Mouse (Mus musculus): ENCODE results near the gene Agap1.

The Agap1 gene

DNA sequence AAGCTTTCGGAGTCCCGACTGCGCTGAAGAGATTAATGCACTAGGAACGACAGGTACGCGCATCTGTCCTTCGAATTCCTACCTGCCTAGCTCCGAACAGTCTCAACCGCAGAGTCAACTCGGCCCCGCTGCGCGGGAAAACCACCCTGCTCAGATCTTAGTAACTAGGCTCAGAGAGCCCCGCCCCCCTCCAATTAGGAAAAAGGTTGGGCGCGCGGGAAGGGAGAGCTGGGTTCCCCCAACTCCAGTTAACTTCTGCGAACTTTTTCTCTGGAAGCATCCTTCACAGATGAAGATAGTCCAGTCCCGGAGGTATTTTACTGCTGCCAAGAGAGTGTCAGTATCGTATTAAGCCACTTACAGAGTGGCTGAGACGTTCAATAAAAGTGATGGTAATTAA, 479.2 kb downstream of the Agap1 start:
- DNase-seq (ENCODE audit: low spot score) = peak; percentile 23

DNA sequence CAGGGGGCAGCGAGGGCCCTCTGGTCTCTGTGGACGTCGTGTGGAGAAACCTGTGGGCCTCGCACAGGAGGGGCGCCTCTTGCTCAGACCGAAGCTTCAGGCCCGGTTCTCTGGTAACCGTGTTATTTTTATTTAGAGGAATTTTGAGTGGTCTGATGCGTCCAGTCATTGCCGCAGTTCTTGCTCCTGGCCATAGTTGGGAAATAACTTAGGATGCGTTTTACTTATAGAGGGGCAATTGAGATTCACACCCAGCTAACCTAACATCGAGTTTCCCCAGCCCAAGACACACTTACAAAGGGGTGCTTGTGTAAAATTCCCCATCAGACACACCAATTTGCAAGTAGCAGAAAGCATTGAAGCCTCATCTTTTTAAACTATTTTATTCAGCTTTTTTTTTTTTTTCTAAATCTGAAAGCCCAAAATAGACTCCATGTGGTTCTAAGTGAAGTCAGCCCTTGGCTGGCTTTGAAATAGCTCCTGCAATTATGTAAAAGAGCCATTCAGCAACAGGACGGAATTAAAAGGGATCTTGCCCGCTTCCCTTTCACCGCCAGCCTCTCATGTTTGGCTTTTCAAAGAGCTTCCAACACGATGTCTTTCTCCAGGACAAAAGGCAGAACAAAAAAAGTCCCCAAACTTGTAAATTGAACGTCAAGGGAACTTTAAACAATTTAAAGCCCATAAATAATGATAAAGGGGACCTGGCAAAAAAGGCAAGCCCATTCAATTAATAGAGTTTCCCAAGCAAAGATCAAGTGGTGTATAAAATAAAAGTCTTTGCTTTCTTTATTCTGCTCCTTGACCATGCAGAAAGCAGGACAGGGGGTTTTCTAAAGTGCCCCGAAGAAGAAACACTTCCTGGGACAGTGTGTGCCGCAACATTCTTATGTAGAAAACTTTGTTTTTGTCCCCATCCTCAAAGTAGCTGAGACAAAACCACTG, 480.0 kb downstream of the Agap1 start:
- DNase-seq (ENCODE audit: low spot score) = peak; percentile 68

- peak; percentile 51 for DNase-seq (ENCODE audit: low spot score)
Observed at GRCm38 (mm10) chr1:89935493-89936348, 481.1 kb downstream of the Agap1 start.

GRCm38 (mm10) chr1:89938884-89939595, 484.4 kb downstream of the Agap1 start:
- peak; percentile 51 for DNase-seq (ENCODE audit: low spot score)

DNA sequence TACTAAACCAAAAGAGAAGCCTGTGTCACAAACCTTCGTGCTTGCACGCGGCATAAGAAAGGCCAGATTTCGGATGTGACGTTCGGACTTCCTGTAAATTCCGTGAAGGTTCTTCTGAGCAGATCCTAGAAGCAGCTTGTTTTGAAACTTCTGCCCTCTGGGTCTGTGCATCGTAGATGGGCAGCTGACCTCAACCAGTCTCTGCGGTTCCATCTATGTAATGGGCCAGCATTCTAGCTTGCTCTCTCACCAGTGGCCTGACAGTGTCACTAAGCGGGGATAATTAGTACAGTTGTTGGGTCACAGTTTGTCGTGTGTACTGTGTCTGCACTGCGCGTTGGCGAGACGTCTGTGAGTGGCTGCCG, 485.0 kb downstream of the Agap1 start:
- DNase-seq (ENCODE audit: low spot score) = no peak

- DNase-seq (ENCODE audit: low spot score) = peak; percentile 94
Observed at GRCm38 (mm10) chr1:89939981-89940726, 485.5 kb downstream of the Agap1 start.

GRCm38 (mm10) chr1:89940961-89941524, 486.4 kb downstream of the Agap1 start:
- DNase-seq (ENCODE audit: low spot score) = no peak

GRCm38 (mm10) chr1:89941701-89942381, 487.2 kb downstream of the Agap1 start:
- DNase-seq (ENCODE audit: low spot score) = peak; percentile 72

DNA sequence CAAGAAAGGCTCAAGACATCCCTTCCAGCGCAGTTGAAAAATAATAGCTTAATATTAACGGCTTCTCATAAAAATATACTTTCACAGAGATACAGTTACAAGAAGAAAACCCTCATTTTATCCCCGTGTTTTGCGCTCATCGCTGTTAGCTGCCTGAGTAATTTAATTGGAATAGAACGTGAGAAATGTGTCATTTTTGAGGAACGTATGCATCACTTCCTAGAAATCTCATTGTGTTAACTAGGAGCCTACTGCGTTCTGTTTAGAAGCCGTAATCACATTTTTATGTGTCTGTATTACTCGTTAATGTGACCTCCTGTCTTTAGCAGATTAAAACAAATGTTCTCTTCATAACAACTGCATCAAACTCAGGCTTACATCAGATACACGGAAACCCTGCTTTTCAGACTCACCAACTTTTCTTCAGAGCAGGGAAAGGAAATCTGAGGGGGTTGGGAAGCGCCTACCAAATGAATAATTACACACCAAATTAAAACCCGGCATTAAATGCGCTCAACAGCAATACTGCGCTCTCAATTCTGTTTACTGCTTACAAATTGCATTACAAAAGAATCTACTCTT, 487.9 kb downstream of the Agap1 start:
- DNase-seq (ENCODE audit: low spot score) = no peak

DNA sequence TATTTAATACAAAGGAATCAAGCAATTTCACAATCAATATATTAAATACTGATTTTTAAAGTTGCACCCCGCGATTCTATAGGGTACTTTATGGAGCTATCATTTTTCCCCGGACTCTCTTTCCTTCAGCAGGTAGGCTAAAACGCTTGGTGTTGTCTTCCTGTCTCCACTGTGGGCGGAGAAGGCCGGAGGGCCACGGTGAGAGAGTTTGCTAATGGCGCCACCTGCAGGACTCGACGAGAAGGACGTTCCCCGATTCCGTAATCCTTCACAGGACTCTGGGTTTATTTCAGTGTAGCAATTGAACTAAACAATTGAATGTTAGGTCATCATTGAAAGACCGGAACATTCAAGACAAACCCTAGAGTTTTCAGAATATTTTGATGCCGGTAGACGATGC, 488.6 kb downstream of the Agap1 start:
- peak; percentile 92 for DNase-seq (ENCODE audit: low spot score)
